Comparison of ENCODE assay signal across 9 mouse cellular contexts in the genomic region with DNA sequence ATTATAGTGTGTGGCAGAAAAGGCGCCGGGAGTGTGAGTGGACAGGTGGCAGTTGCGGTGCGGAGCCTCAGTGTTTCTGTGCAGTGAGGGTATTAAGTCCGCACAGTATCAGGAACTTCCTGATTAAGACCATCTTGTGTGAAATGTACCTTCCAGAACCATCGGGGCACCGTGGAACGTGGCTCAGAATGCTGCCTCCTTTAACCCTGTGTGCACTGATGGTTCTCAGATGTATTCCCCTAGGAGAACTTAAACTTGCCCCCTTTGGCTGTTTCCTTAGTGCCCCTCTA. TPM values are rescaled to one million over a fixed set of nuclear protein-coding genes. Genes with fewer than 3 reads are reported as not detected.
DNase-seq lines count a peak whose midpoint lies in the region; ATAC-seq and TF ChIP-seq lines count a peak whose summit lies in the region.
"Had no signal": no experiment of that assay in that cellular context is flagged by ENCODE, and none has a peak within 500 bp of the region (broad histone marks: within the 10 kb centered on the region; RNA-seq: fewer than 3 reads in every experiment).

No protein-coding gene starts in this region.

- H3K79me2 ChIP-seq in macrophage (ENCODE audit: inconsistent target): no peaks in the 10 kb centered on the region

- peak overlapping the region; percentile 84 for H3K4me2 ChIP-seq in heart, embryonic 15.5 days
- peak overlapping the region; percentile 79 for H3K4me2 ChIP-seq in forebrain, postnatal 0 days (ENCODE audit: low read depth)

- no peaks in the 10 kb centered on the region for H3K36me3 ChIP-seq in heart, embryonic 15.5 days
- H3K36me3 ChIP-seq in G1E (replicated peaks) (peaks cover 61% of the 10 kb centered on the region), macrophage (ENCODE audit: inconsistent target) (no peaks in the 10 kb centered on the region; the same call in 1 of the 2 replicates)
- no peaks in the 10 kb centered on the region for H3K36me3 ChIP-seq in forebrain, postnatal 0 days (ENCODE audit: insufficient read depth)

- DNase-seq in heart, postnatal 10 days: no peak
- DNase-seq in G1E (ENCODE audit: low spot score) (no peak), adipocyte (ENCODE audit: low spot score) (no peak)
- no peak for DNase-seq in forebrain, postnatal 0 days
- DNase-seq in right cerebral cortex, postnatal 25 days: no peak
- no peak for DNase-seq in frontal cortex, adult 2 months (ENCODE audit: extremely low spot score in 1 of 2, low spot score in 1 of 2)

- peak overlapping the region; percentile 84 for H3K27ac ChIP-seq in heart, embryonic 15.5 days
- H3K27ac ChIP-seq in forebrain, postnatal 0 days (ENCODE audit: low read depth, low read length): peak overlapping the region; percentile 89
- H3K27ac ChIP-seq in macrophage: peak overlapping the region; percentile 52

- peaks cover 7% of the 10 kb centered on the region for H3K4me1 ChIP-seq in heart, embryonic 15.5 days (replicated peaks)
- peaks cover 58% of the 10 kb centered on the region for H3K4me1 ChIP-seq in G1E (ENCODE audit: insufficient read depth, low read depth, low read length)
- H3K4me1 ChIP-seq in forebrain, postnatal 0 days (ENCODE audit: insufficient read depth): peaks cover 4% of the 10 kb centered on the region; the same call in 1 of the 2 replicates

- H3K4me3 ChIP-seq in heart, embryonic 15.5 days: peak overlapping the region; percentile 81
- peak overlapping the region; percentile 96 for H3K4me3 ChIP-seq in G1E (ENCODE audit: low read depth, low read length)
- peak overlapping the region; percentile 70 for H3K4me3 ChIP-seq in forebrain, postnatal 0 days (ENCODE audit: low read depth, low read length)
- peak overlapping the region; percentile 58 for H3K4me3 ChIP-seq in macrophage (ENCODE audit: inconsistent target)

- intact Hi-C loops in heart, postnatal 10 days (cut with DNase I): no loop called here

- WGBS in heart, embryonic 15.5 days: 0% methylated on average over 8 of the region's 8 CpGs
- WGBS in forebrain, postnatal 0 days: 3% methylated on average over 8 of the region's 8 CpGs
- WGBS in macrophage (ENCODE audit: missing documents): 1% methylated on average over 8 of the region's 8 CpGs

- no peak for ATAC-seq in heart, embryonic 15.5 days (replicated peaks; ENCODE audit: insufficient number of reproducible peaks, insufficient read depth, low FRiP score, low read depth)
- no peak; the same call in 1 of the 2 replicates for ATAC-seq in G1E (ENCODE audit: extremely low read depth, insufficient number of reproducible peaks, low FRiP score, poor library complexity, severe bottlenecking)
- no peak for ATAC-seq in forebrain, postnatal 0 days

- peak overlapping the region; percentile 91 for H3K9ac ChIP-seq in heart, embryonic 15.5 days
- peak overlapping the region; percentile 81 for H3K9ac ChIP-seq in forebrain, postnatal 0 days

- no peaks in the 10 kb centered on the region for H3K27me3 ChIP-seq in heart, embryonic 15.5 days
- no peaks in the 10 kb centered on the region for H3K27me3 ChIP-seq in G1E (ENCODE audit: insufficient read depth, low read length)
- no peaks in the 10 kb centered on the region for H3K27me3 ChIP-seq in forebrain, postnatal 0 days (ENCODE audit: insufficient read depth, low read length)

- H3K9me3 ChIP-seq in heart, embryonic 15.5 days (replicated peaks): no peaks in the 10 kb centered on the region
- no peaks in the 10 kb centered on the region for H3K9me3 ChIP-seq in G1E (replicated peaks)
- no peaks in the 10 kb centered on the region for H3K9me3 ChIP-seq in forebrain, postnatal 0 days (ENCODE audit: low read length)

- no peak for TF ChIP-seq CTCF in G1E (IDR thresholded peaks at IDR 0.05; ENCODE audit: low read depth, low read length)
- no peak for TF ChIP-seq CTCF in forebrain, postnatal 0 days (IDR thresholded peaks at IDR 0.05; ENCODE audit: low read depth)

RNA-seq across cellular contexts. Expression of a gene that starts 0.6 kb away (rescaled TPM):
- 27.8 and 33.4 TPM in 2 replicates for polyA plus RNA-seq in heart, embryonic 15.5 days (2015; fragmentation: Nextera tagmentation; extraction: Ambion mirVana)
- 10 to 100 TPM; 22.9 to 25.3 TPM for total RNA-seq in heart, postnatal 10 days (2021)
- total RNA-seq in G1E (2014; fragmentation: Nextera tagmentation) (29.0 and 41.0 TPM in 2 replicates), G1E (2017) (10.2 and 10.5 TPM in 2 replicates)
- polyA plus RNA-seq in G1E (2012) (10.5 and 11.2 TPM in 2 replicates), macrophage (2018) (8.3 to 14.7 TPM (median 9.4 TPM) in 3 replicates)
- total RNA-seq in forebrain, postnatal 0 days (2014; rRNA removed): 14.2 and 15.0 TPM in 2 replicates
- polyA plus RNA-seq in forebrain, postnatal 0 days (2015; fragmentation: Nextera tagmentation; extraction: Ambion mirVana): 33.7 and 35.8 TPM in 2 replicates
- 10 to 100 TPM in 19 of 26 experiments, 1 to 10 TPM in 7; 2.3 to 34.5 (median 16.5) TPM for total RNA-seq in macrophage (2018; cell fraction: chromatin; rRNA removed)
- 10 to 100 TPM in 5 of 26 experiments, 1 to 10 TPM in 21; 5.8 to 11.4 (median 8.5) TPM for total RNA-seq in macrophage (2018; cell fraction: cytosol; rRNA removed)
- 10 to 100 TPM in 14 of 26 experiments, 1 to 10 TPM in 12; 2.8 to 23.3 (median 11.4) TPM for total RNA-seq in macrophage (2018; cell fraction: nucleus; rRNA removed)
- 41.5 and 43.0 TPM in 2 replicates for polyA plus RNA-seq in frontal cortex, adult 2 months (2012; rRNA removed)

RNA-seq across cellular contexts. Expression of a gene that starts 16.7 kb away (rescaled TPM):
- polyA plus RNA-seq in heart, embryonic 15.5 days (2015; fragmentation: Nextera tagmentation; extraction: Ambion mirVana): 0.05 and 0.36 TPM in 2 replicates
- total RNA-seq in heart, postnatal 10 days (2021): under 1 TPM; 0.50 to 0.55 TPM
- not detected in 2 replicates for total RNA-seq in G1E (2014; fragmentation: Nextera tagmentation)
- total RNA-seq in G1E (2017): 0.11 TPM in 1 of 2 replicates, not detected in the other
- not detected in 2 replicates for polyA plus RNA-seq in G1E (2012)
- 64.0 and 74.4 TPM in 2 replicates for total RNA-seq in forebrain, postnatal 0 days (2014; rRNA removed)
- 32.6 and 43.5 TPM in 2 replicates for polyA plus RNA-seq in forebrain, postnatal 0 days (2015; fragmentation: Nextera tagmentation; extraction: Ambion mirVana)
- total RNA-seq in macrophage (2018; cell fraction: chromatin; rRNA removed): not detected
- total RNA-seq in macrophage (2018; cell fraction: cytosol; rRNA removed): not detected
- not detected for total RNA-seq in macrophage (2018; cell fraction: nucleus; rRNA removed)
- polyA plus RNA-seq in macrophage (2018): not detected in 3 replicates
- 103 and 125 TPM in 2 replicates for polyA plus RNA-seq in frontal cortex, adult 2 months (2012; rRNA removed)
- total RNA-seq: common myeloid progenitor, adult 5-6 weeks had no signal

RNA-seq across cellular contexts. Expression of a gene that starts 21.7 kb away (rescaled TPM):
- polyA plus RNA-seq in heart, embryonic 15.5 days (2015; fragmentation: Nextera tagmentation; extraction: Ambion mirVana): 192 and 217 TPM in 2 replicates
- total RNA-seq in heart, postnatal 10 days (2021): 100 to 1,000 TPM; 240 to 272 TPM
- total RNA-seq in G1E (2014; fragmentation: Nextera tagmentation) (32.6 TPM in 2 replicates), G1E (2017) (81.5 and 96.9 TPM in 2 replicates)
- polyA plus RNA-seq in G1E (2012) (2.2 and 5.8 TPM in 2 replicates), macrophage (2018) (47.2 to 96.9 TPM (median 73.4 TPM) in 3 replicates)
- 84.0 and 103 TPM in 2 replicates for total RNA-seq in forebrain, postnatal 0 days (2014; rRNA removed)
- polyA plus RNA-seq in forebrain, postnatal 0 days (2015; fragmentation: Nextera tagmentation; extraction: Ambion mirVana): 113 and 116 TPM in 2 replicates
- total RNA-seq in macrophage (2018; cell fraction: chromatin; rRNA removed): 10 to 100 TPM in 15 of 26 experiments, 1 to 10 TPM in 11; 1.7 to 60.8 (median 15.1) TPM
- 10 to 100 TPM; 51.2 to 86.3 (median 69.8) TPM for total RNA-seq in macrophage (2018; cell fraction: cytosol; rRNA removed)
- total RNA-seq in macrophage (2018; cell fraction: nucleus; rRNA removed): 10 to 100 TPM in 24 of 26 experiments, 1 to 10 TPM in 2; 9.1 to 65.3 (median 18.1) TPM
- 62.3 and 72.0 TPM in 2 replicates for polyA plus RNA-seq in frontal cortex, adult 2 months (2012; rRNA removed)

RNA-seq across cellular contexts. Expression of a gene that starts 22.4 kb away (rescaled TPM):
- 11.1 and 11.7 TPM in 2 replicates for polyA plus RNA-seq in heart, embryonic 15.5 days (2015; fragmentation: Nextera tagmentation; extraction: Ambion mirVana)
- total RNA-seq in heart, postnatal 10 days (2021): 1 to 10 TPM; 4.1 to 5.6 TPM
- 9.4 and 10.5 TPM in 2 replicates for total RNA-seq in G1E (2014; fragmentation: Nextera tagmentation)
- 11.4 and 11.7 TPM in 2 replicates for total RNA-seq in G1E (2017)
- 3.0 and 6.0 TPM in 2 replicates for polyA plus RNA-seq in G1E (2012)
- 8.8 and 10.5 TPM in 2 replicates for total RNA-seq in forebrain, postnatal 0 days (2014; rRNA removed)
- polyA plus RNA-seq in forebrain, postnatal 0 days (2015; fragmentation: Nextera tagmentation; extraction: Ambion mirVana): 6.0 and 7.5 TPM in 2 replicates
- total RNA-seq in macrophage (2018; cell fraction: chromatin; rRNA removed): 10 to 100 TPM in 16 of 26 experiments, 1 to 10 TPM in 10; 1.7 to 40.7 (median 15.8) TPM
- total RNA-seq in macrophage (2018; cell fraction: cytosol; rRNA removed): 10 to 100 TPM; 22.2 to 45.6 (median 39.0) TPM
- 10 to 100 TPM in 25 of 26 experiments, 1 to 10 TPM in 1; 9.6 to 58.6 (median 35.6) TPM for total RNA-seq in macrophage (2018; cell fraction: nucleus; rRNA removed)
- 20.7 to 41.5 TPM (median 38.8 TPM) in 3 replicates for polyA plus RNA-seq in macrophage (2018)
- polyA plus RNA-seq in frontal cortex, adult 2 months (2012; rRNA removed): 3.7 and 5.0 TPM in 2 replicates

RNA-seq across cellular contexts. Expression of a gene that starts 26.6 kb away (rescaled TPM):
- polyA plus RNA-seq in heart, embryonic 15.5 days (2015; fragmentation: Nextera tagmentation; extraction: Ambion mirVana): not detected in 2 replicates
- total RNA-seq in heart, postnatal 10 days (2021): not detected
- total RNA-seq in G1E (2014; fragmentation: Nextera tagmentation) (not detected in 2 replicates), G1E (2017) (under 0.01 and 0.05 TPM in 2 replicates)
- polyA plus RNA-seq in G1E (2012) (not detected in 2 replicates), macrophage (2018) (not detected in 3 replicates)
- not detected in 2 replicates for total RNA-seq in forebrain, postnatal 0 days (2014; rRNA removed)
- polyA plus RNA-seq in forebrain, postnatal 0 days (2015; fragmentation: Nextera tagmentation; extraction: Ambion mirVana): not detected in 2 replicates
- total RNA-seq in macrophage (2018; cell fraction: chromatin; rRNA removed): not detected
- total RNA-seq in macrophage (2018; cell fraction: cytosol; rRNA removed): not detected
- not detected for total RNA-seq in macrophage (2018; cell fraction: nucleus; rRNA removed)
- polyA plus RNA-seq in frontal cortex, adult 2 months (2012; rRNA removed): not detected in 2 replicates
- total RNA-seq: common myeloid progenitor, adult 5-6 weeks had no signal

Comparison
In these comparisons a context has a peak if more than half of its experiments do, and no peak if none do; other contexts are left out.
1. RNA of a gene that starts 16.7 kb away (polyA plus RNA-seq): 103 to 125 TPM in frontal cortex, adult 2 months and 32.6 to 43.5 TPM in forebrain, postnatal 0 days; 0.05 to 0.36 TPM in heart, embryonic 15.5 days, not detected in G1E and not detected in macrophage; every median in the first group is over 10 times any median in the second.
2. Peak in every context shown above with its lines, with median percentiles within 50 percentile points of each other: H3K27ac ChIP-seq and H3K4me3 ChIP-seq.